Mouse (Mus musculus) kidney, adult 2 months (tissue): ENCODE data around the gene Cx3cr1.

ENCODE experiments used
- CTCF ChIP-seq: fragments of 200-500 bp; conservative IDR thresholded peaks from 2 replicates; pipeline ENCODE4 v1.5.1; 2011; ENCODE audit warnings: low read depth, mild to moderate bottlenecking, control low read depth, low read length, moderate library complexity, mixed read lengths; ENCODE audit not compliant: insufficient read depth, insufficient read length
- POLR2A ChIP-seq: fragments of 200-500 bp; IDR thresholded peaks from one replicate; pipeline ENCODE4 v1.6.1; 2011; ENCODE audit warnings: low read depth, low read length, control low read depth

- no peak for TF ChIP-seq POLR2A
- no peak for TF ChIP-seq CTCF
Observed at GRCm38 (mm10) chr9:119887144-119887901, 182.4 kb downstream of the Cx3cr1 start.
